Mouse (Mus musculus) CH12.LX (cell line): ENCODE data around the gene Hyal2.

Source experiments
- BHLHE40 ChIP-seq: IDR thresholded peaks from 2 replicates; pipeline ENCODE4 v1.6.1; 2011; ENCODE audit warnings: mild to moderate bottlenecking, low read depth, low read length, improper control_type of control experiment
- CTCF ChIP-seq, 2 experiments: IDR thresholded peaks in 1 of 2; conservative IDR thresholded peaks in 1 of 2; 2 replicates each; pipeline ENCODE4 v1.5.1; 2011 to 2012; ENCODE audit warnings: low read depth in 2 of 2, low read length in 2 of 2, improper control_type of control experiment in 1 of 2, inconsistent platforms in 1 of 2, mild to moderate bottlenecking in 1 of 2, moderate library complexity in 1 of 2
- E2F4 ChIP-seq: IDR thresholded peaks from 2 replicates; pipeline ENCODE4 v1.6.1; 2011; ENCODE audit warnings: low read depth, low read length, improper control_type of control experiment; ENCODE audit not compliant: insufficient replicate concordance
- EP300 ChIP-seq: IDR thresholded peaks from 2 replicates; pipeline ENCODE4 v1.6.1; 2011; ENCODE audit warnings: low read length, improper control_type of control experiment
- IRF4 ChIP-seq: IDR thresholded peaks from 2 replicates; pipeline ENCODE4 v1.6.1; 2014; ENCODE audit warnings: low read depth, mild to moderate bottlenecking, inconsistent platforms, low read length, improper control_type of control experiment
- MAX ChIP-seq: IDR thresholded peaks from 2 replicates; pipeline ENCODE4 v1.6.1; 2011; ENCODE audit warnings: low read length, improper control_type of control experiment
- POLR2A ChIP-seq: IDR thresholded peaks from 2 replicates; pipeline ENCODE4 v1.6.1; 2011; ENCODE audit warnings: low read depth, mild to moderate bottlenecking, improper control_type of control experiment, low read length
- POLR2AphosphoS2 ChIP-seq: IDR thresholded peaks from 2 replicates; pipeline ENCODE4 v1.6.1; 2011; ENCODE audit warnings: low read depth, low read length, improper control_type of control experiment
- RAD21 ChIP-seq: IDR thresholded peaks from 2 replicates; pipeline ENCODE4 v1.6.1; 2011; ENCODE audit warnings: low read depth, mild to moderate bottlenecking, low read length, improper control_type of control experiment, moderate library complexity
- TBP ChIP-seq: conservative IDR thresholded peaks from 2 replicates; pipeline ENCODE4 v1.6.1; 2011; ENCODE audit warnings: low read depth, low read length, improper control_type of control experiment
- USF1 ChIP-seq: IDR thresholded peaks from 2 replicates; pipeline ENCODE4 v1.6.1; 2014; ENCODE audit warnings: low read depth, mild to moderate bottlenecking, inconsistent platforms, low read length, improper control_type of control experiment
- ZC3H11A ChIP-seq: IDR thresholded peaks from 2 replicates; pipeline ENCODE4 v1.6.1; 2012; ENCODE audit warnings: low read depth, mild to moderate bottlenecking, inconsistent platforms, low read length, improper control_type of control experiment

DNA sequence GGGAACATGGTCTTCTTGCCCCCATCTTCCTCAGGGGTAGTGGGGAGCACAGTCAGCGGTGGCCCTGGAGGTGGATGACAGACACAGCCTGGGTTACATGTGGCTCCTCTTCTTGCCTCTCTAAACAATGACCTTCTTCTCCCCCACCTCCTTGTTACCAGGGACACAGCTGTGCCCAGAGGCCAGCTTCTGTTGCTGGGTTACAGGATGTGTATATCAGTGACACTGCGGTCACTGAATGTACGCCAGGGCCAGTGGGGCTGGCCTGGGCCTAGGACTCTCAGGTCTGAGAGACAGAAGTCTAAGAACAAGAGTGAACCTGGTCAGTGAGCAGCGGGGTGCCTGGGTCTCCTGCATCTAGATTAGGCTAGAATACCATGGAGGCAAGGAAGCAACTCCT is 47.3 kb downstream of the Hyal2 start:
- no peak for TF ChIP-seq E2F4
- no peak for TF ChIP-seq USF1
- TF ChIP-seq POLR2A, result no peak
- no peak for TF ChIP-seq IRF4
- TF ChIP-seq BHLHE40, result no peak
- TF ChIP-seq ZC3H11A, result no peak
- TF ChIP-seq RAD21, result no peak
- no peak for TF ChIP-seq CTCF (conservative IDR thresholded peaks at IDR 0.05 in 1 of 2, IDR thresholded peaks at IDR 0.05 in 1 of 2; ENCODE audit: low read depth in 2 of 2, low read length in 2 of 2)
- TF ChIP-seq POLR2AphosphoS2, result no peak
- TF ChIP-seq MAX, result no peak
- no peak for TF ChIP-seq TBP
- no peak for TF ChIP-seq EP300
